Mouse (Mus musculus) midbrain, postnatal 0 days (tissue): ENCODE measurements around the gene Egflam. TPM values are rescaled to one million over a fixed set of nuclear protein-coding genes. Genes with fewer than 3 reads are reported as not detected.

Experiments
- ATAC-seq: fragments of 200-750 bp; cut with Nextera tagmentation; 2 replicates; pipeline ENCODE4 v1.8.0; 2017; ENCODE audit warnings: moderate number of reproducible peaks, mild to moderate bottlenecking, moderate TSS enrichment, moderate library complexity; ENCODE audit not compliant: low FRiP score
- DNase-seq: peaks from one replicate; pipeline ENCODE4 v3.0.0-alpha.2; 2015; ENCODE audit warnings: low spot score
- H3K27ac ChIP-seq: fragments of 300-500 bp; sonication (generic); 2 replicates; pipeline ENCODE4 v1.5.1; 2014; ENCODE audit warnings: low read depth, mild to moderate bottlenecking, low read length, mixed read lengths
- H3K27me3 ChIP-seq: fragments of 300-500 bp; sonication (generic); 2 replicates; pipeline ENCODE4 v1.6.1; 2014; ENCODE audit warnings: low read length, control low read depth, mixed read lengths; ENCODE audit not compliant: insufficient read depth
- H3K36me3 ChIP-seq: fragments of 300-500 bp; sonication (generic); 2 replicates; pipeline ENCODE4 v1.6.1; 2014; ENCODE audit warnings: low read length, control low read depth, mixed read lengths; ENCODE audit not compliant: insufficient read depth
- H3K4me1 ChIP-seq: fragments of 300-500 bp; sonication (generic); 2 replicates; pipeline ENCODE4 v1.6.1; 2014; ENCODE audit warnings: mild to moderate bottlenecking, control low read depth, antibody characterized with exemption, low read length, mixed read lengths; ENCODE audit not compliant: insufficient read depth
- H3K4me2 ChIP-seq: fragments of 300-500 bp; sonication (generic); 2 replicates; pipeline ENCODE4 v1.6.1; 2014; ENCODE audit warnings: low read depth, mild to moderate bottlenecking, low read length, mixed read lengths; ENCODE audit not compliant: poor library complexity, severe bottlenecking
- H3K4me3 ChIP-seq: fragments of 300-500 bp; sonication (generic); 2 replicates; pipeline ENCODE4 v1.5.1; 2014; ENCODE audit warnings: low read depth, mild to moderate bottlenecking, low read length, moderate library complexity
- H3K9ac ChIP-seq: fragments of 300-500 bp; sonication (generic); replicated peaks from 2 replicates; pipeline ENCODE4 v1.6.1; 2014; ENCODE audit warnings: mild to moderate bottlenecking, low read length, moderate library complexity, mixed read lengths; ENCODE audit not compliant: poor library complexity, severe bottlenecking
- H3K9me3 ChIP-seq: fragments of 300-500 bp; sonication (generic); 2 replicates; pipeline ENCODE4 v1.6.1; 2016; ENCODE audit warnings: low read length, control low read depth
- CTCF ChIP-seq: IDR thresholded peaks from 2 replicates; pipeline ENCODE4 v1.5.1; 2016; ENCODE audit warnings: antibody characterized with exemption, mild to moderate bottlenecking
- WGBS: fragments of 180-500 bp; shearing (Covaris S2); extraction: QIAGEN DNeasy Blood & Tissue Kit; methylation state at CpG from one replicate; pipeline ENCODE4 v1.1.7; 2014; 5-methylcytosine and 5-hydroxymethylcytosine counted together
- polyA plus RNA-seq: library from polyadenylated mRNA; unstranded; fragments of >200 nt; fragmentation: Nextera tagmentation; extraction: Ambion mirVana; gene quantifications from 2 replicates; pipeline ENCODE4 v1.2.1, GENCODE M21; 2015
- total RNA-seq: library from RNA; depleted of rRNA; stranded (reverse); fragments of >200 nt; gene quantifications from 2 replicates; pipeline ENCODE4 v1.2.3, GENCODE M21; 2014

The Egflam gene
- total and polyA plus RNA-seq, 2 experiments from 2014 or later, result 7.8 to 8.6 TPM

DNA sequence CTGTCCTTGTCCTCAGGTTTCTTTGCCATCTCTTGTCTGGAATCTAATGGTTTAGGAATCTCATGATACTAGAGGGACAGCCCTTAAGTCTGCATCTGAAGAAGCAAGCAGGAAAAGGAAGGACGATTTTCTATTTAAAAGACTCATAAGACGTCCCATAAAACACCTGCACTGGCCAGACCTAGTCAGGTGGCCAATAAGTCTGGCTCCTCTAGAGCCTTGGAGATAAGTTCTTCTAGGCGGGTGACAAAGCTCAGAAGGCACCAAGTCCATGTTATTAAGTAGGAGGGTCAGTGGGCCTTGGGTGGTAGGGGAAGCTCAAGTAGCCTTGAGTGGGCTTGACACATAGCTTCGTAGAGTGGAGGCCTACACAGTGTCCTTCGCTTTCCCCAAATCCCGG lies 240.5 kb downstream of the Egflam start:
- 97% methylated on average over 6 of the region's 6 CpGs for WGBS
- no peak for ATAC-seq

More for the DNA sequence above, 240.5 kb downstream of the Egflam start:
- Histone ChIP-seq H3K4me2 (no peak overlapping the region), H3K4me1 (no peaks in the 10 kb centered on the region), H3K27ac (no peak overlapping the region), H3K4me3 (no peak overlapping the region), H3K9me3 (no peaks in the 10 kb centered on the region), H3K36me3 (no peaks in the 10 kb centered on the region; the same call in 1 of the 2 replicates), H3K27me3 (no peaks in the 10 kb centered on the region), H3K9ac (no peak overlapping the region)
- TF ChIP-seq CTCF, result no peak
- DNase-seq, result no peak
